Mouse (Mus musculus) right cerebral cortex, adult 2 months (tissue): ENCODE measurements at regions not wholly inside any gene's neighbourhood (a gene's known extent, or its start where the extent isn't known, plus 50 kb on each side); places are given as distances from the start of the nearest gene placed in this dataset.

Experiments
- DNase-seq, 2 experiments: peaks; one replicate each; pipeline ENCODE4 v3.0.0; 2021 to 2022; ENCODE audit warnings: low spot score in 2 of 2

- DNase-seq, result no peak
These were observed 156.6 kb upstream of the Tex13c2 start for GRCm38 (mm10) chrX:42332906-42333305.

GRCm38 (mm10) chrX:42333631-42334030 lies 155.9 kb upstream of the Tex13c2 start:
- peak; percentile 7 to 25 for DNase-seq

- no peak for DNase-seq
These were observed 154.7 kb upstream of the Tex13c2 start for GRCm38 (mm10) chrX:42334794-42335193.

- no peak for DNase-seq
These were observed 152.7 kb upstream of the Tex13c2 start for GRCm38 (mm10) chrX:42336772-42337171.

- DNase-seq, result no peak
These were observed 147.1 kb upstream of the Tex13c2 start for GRCm38 (mm10) chrX:42342362-42342761.

GRCm38 (mm10) chrX:42342951-42343879 lies 146.3 kb upstream of the Tex13c2 start:
- DNase-seq, result peak in 1 of 2 experiments; percentile 12

- DNase-seq, result no peak
These were observed 136.8 kb upstream of the Tex13c2 start for GRCm38 (mm10) chrX:42352610-42353254.

GRCm38 (mm10) chrX:42359381-42360172 lies 129.9 kb upstream of the Tex13c2 start:
- no peak for DNase-seq

GRCm38 (mm10) chrX:42360173-42360931 lies 129.1 kb upstream of the Tex13c2 start:
- peak in 1 of 2 experiments; percentile 7 for DNase-seq

GRCm38 (mm10) chrX:42360973-42361372 lies 128.5 kb upstream of the Tex13c2 start:
- no peak for DNase-seq

- no peak for DNase-seq
These were observed 128.0 kb upstream of the Tex13c2 start for GRCm38 (mm10) chrX:42361400-42362028.

GRCm38 (mm10) chrX:42364137-42364536 lies 125.4 kb upstream of the Tex13c2 start:
- DNase-seq, result no peak

- DNase-seq, result no peak
These were observed 115.6 kb upstream of the Tex13c2 start for GRCm38 (mm10) chrX:42373794-42374398.

GRCm38 (mm10) chrX:42393836-42394556 lies 95.5 kb upstream of the Tex13c2 start:
- DNase-seq, result no peak

GRCm38 (mm10) chrX:42396441-42396840 lies 93.0 kb upstream of the Tex13c2 start:
- DNase-seq, result no peak

GRCm38 (mm10) chrX:42398836-42399235 lies 90.7 kb upstream of the Tex13c2 start:
- no peak for DNase-seq

GRCm38 (mm10) chrX:42399343-42399742 lies 90.1 kb upstream of the Tex13c2 start:
- DNase-seq, result no peak

- no peak for DNase-seq
These were observed 88.4 kb upstream of the Tex13c2 start for GRCm38 (mm10) chrX:42401091-42401490.

GRCm38 (mm10) chrX:42401564-42402334 lies 87.7 kb upstream of the Tex13c2 start:
- no peak for DNase-seq
